27 mouse cellular contexts compared by ENCODE assay signal in the genomic region with DNA sequence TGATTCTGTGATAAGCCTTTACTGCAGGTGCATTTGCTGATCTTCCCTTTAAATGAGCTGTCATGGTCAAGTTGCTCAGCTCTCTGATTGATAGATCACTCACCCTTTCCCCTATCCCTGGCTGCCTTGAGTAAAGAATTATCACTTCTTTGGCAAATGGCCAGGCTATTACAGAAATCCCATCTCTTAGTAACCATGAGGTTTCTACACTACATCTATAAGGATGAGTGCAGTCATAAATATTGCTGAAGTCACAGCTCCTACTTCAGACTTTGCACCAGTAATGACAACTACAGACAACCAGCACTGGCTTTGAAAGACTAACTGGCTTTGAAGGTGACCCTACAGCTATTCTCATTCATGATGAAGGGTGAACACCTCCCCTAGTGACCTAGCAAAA.
DNase-seq lines count a peak whose midpoint lies in the region; ATAC-seq and TF ChIP-seq lines count a peak whose summit lies in the region.
"Had no signal": no experiment of that assay in that cellular context is flagged by ENCODE, and none has a peak within 500 bp of the region (broad histone marks: within the 10 kb centered on the region; RNA-seq: fewer than 3 reads in every experiment).

No protein-coding gene starts in this region.

- DNase-seq in hindbrain, embryonic 10.5 days (ENCODE audit: low spot score): no peak
- no peak for DNase-seq in liver, postnatal 0 days
- DNase-seq: adrenal gland, adult 8-10 months; adrenal gland, postnatal 25 days; cerebellum, adult 11-12 months; cerebellum, adult 8-10 months; cerebellum, postnatal 10 days; cerebellum, postnatal 36 days; embryo, embryonic 11 days; gastrocnemius, postnatal 10 days; gastrocnemius, postnatal 36 days; heart, adult 2 months; heart, postnatal 14 days; heart, postnatal 4 days had no signal

- no peak for TF ChIP-seq CTCF in liver, postnatal 0 days (IDR thresholded peaks at IDR 0.05; ENCODE audit: low read depth)

- no peak overlapping the region for H3K4me2 ChIP-seq in hindbrain, embryonic 13.5 days
- H3K4me2 ChIP-seq in intestine, embryonic 15.5 days (replicated peaks): no peak overlapping the region
- H3K4me2 ChIP-seq in neural tube, embryonic 13.5 days: no peak overlapping the region
- no peak overlapping the region for H3K4me2 ChIP-seq in liver, postnatal 0 days (ENCODE audit: low read depth, low read length)
- H3K4me2 ChIP-seq in midbrain, embryonic 15.5 days: no peak overlapping the region
- H3K4me2 ChIP-seq: embryonic facial prominence, embryonic 13.5 days; forebrain, embryonic 12.5 days; forebrain, embryonic 15.5 days; heart, embryonic 13.5 days; hindbrain, embryonic 12.5 days had no signal

- no peak overlapping the region for H3K27ac ChIP-seq in hindbrain, embryonic 13.5 days
- H3K27ac ChIP-seq in hindbrain, embryonic 10.5 days: no peak overlapping the region
- no peak overlapping the region for H3K27ac ChIP-seq in intestine, embryonic 15.5 days
- H3K27ac ChIP-seq in neural tube, embryonic 13.5 days (replicated peaks): no peak overlapping the region
- H3K27ac ChIP-seq in liver, postnatal 0 days (ENCODE audit: low read depth): no peak overlapping the region
- no peak overlapping the region for H3K27ac ChIP-seq in midbrain, embryonic 15.5 days
- H3K27ac ChIP-seq: embryonic facial prominence, embryonic 10.5 days; embryonic facial prominence, embryonic 13.5 days; forebrain, embryonic 12.5 days; forebrain, embryonic 15.5 days; heart, adult 2 months; heart, embryonic 10.5 days; heart, embryonic 13.5 days; hindbrain, embryonic 12.5 days had no signal

- no peaks in the 10 kb centered on the region for H3K36me3 ChIP-seq in hindbrain, embryonic 13.5 days
- no peaks in the 10 kb centered on the region for H3K36me3 ChIP-seq in hindbrain, embryonic 10.5 days
- H3K36me3 ChIP-seq in intestine, embryonic 15.5 days: no peaks in the 10 kb centered on the region
- H3K36me3 ChIP-seq in neural tube, embryonic 13.5 days: no peaks in the 10 kb centered on the region
- H3K36me3 ChIP-seq in liver, postnatal 0 days (replicated peaks; ENCODE audit: insufficient read depth, low read length): no peaks in the 10 kb centered on the region
- no peaks in the 10 kb centered on the region for H3K36me3 ChIP-seq in midbrain, embryonic 15.5 days (replicated peaks)
- H3K36me3 ChIP-seq: embryonic facial prominence, embryonic 10.5 days; embryonic facial prominence, embryonic 13.5 days; forebrain, embryonic 12.5 days; forebrain, embryonic 15.5 days; heart, embryonic 10.5 days; heart, embryonic 13.5 days; hindbrain, embryonic 12.5 days had no signal

- no peak for TF ChIP-seq EP300 in liver, postnatal 0 days (IDR thresholded peaks at IDR 0.05; ENCODE audit: low read depth)

- no peak overlapping the region for H3K9ac ChIP-seq in hindbrain, embryonic 13.5 days
- no peak overlapping the region for H3K9ac ChIP-seq in intestine, embryonic 15.5 days
- no peak overlapping the region for H3K9ac ChIP-seq in neural tube, embryonic 13.5 days
- H3K9ac ChIP-seq in liver, postnatal 0 days (replicated peaks): no peak overlapping the region
- no peak overlapping the region for H3K9ac ChIP-seq in midbrain, embryonic 15.5 days
- H3K9ac ChIP-seq: embryonic facial prominence, embryonic 13.5 days; forebrain, embryonic 12.5 days; forebrain, embryonic 15.5 days; heart, embryonic 13.5 days; hindbrain, embryonic 12.5 days had no signal

- H3K4me3 ChIP-seq in hindbrain, embryonic 13.5 days: no peak overlapping the region
- no peak overlapping the region for H3K4me3 ChIP-seq in hindbrain, embryonic 10.5 days
- H3K4me3 ChIP-seq in intestine, embryonic 15.5 days (replicated peaks): no peak overlapping the region
- no peak overlapping the region for H3K4me3 ChIP-seq in neural tube, embryonic 13.5 days
- no peak overlapping the region for H3K4me3 ChIP-seq in liver, postnatal 0 days (ENCODE audit: low read depth, low read length)
- H3K4me3 ChIP-seq in midbrain, embryonic 15.5 days: no peak overlapping the region
- H3K4me3 ChIP-seq: embryonic facial prominence, embryonic 10.5 days; embryonic facial prominence, embryonic 13.5 days; erythroblast, embryonic 14.5 days; forebrain, embryonic 12.5 days; forebrain, embryonic 15.5 days; heart, adult 2 months; heart, embryonic 10.5 days; heart, embryonic 13.5 days; hindbrain, embryonic 12.5 days had no signal

- 0 out of 2 replicates have a peak, but pooled peaks have one; percentile 13 for ATAC-seq in hindbrain, embryonic 13.5 days (ENCODE audit: low FRiP score)
- ATAC-seq in intestine, embryonic 15.5 days: peak; percentile 20; the same call in 1 of the 2 replicates
- ATAC-seq in neural tube, embryonic 13.5 days (ENCODE audit: low read depth): peak; percentile 77
- ATAC-seq in liver, postnatal 0 days: no peak
- no peak for ATAC-seq in midbrain, embryonic 15.5 days (replicated peaks)
- ATAC-seq: activated CD4-positive, CD25-positive, alpha-beta regulatory T cell, adult 4 months; forebrain, embryonic 15.5 days had no signal

- H3K9me3 ChIP-seq in hindbrain, embryonic 13.5 days: no peaks in the 10 kb centered on the region
- H3K9me3 ChIP-seq in hindbrain, embryonic 10.5 days: no peaks in the 10 kb centered on the region
- no peaks in the 10 kb centered on the region for H3K9me3 ChIP-seq in intestine, embryonic 15.5 days
- no peaks in the 10 kb centered on the region for H3K9me3 ChIP-seq in neural tube, embryonic 13.5 days
- no peaks in the 10 kb centered on the region for H3K9me3 ChIP-seq in liver, postnatal 0 days (ENCODE audit: low read length)
- no peaks in the 10 kb centered on the region for H3K9me3 ChIP-seq in midbrain, embryonic 15.5 days
- H3K9me3 ChIP-seq: embryonic facial prominence, embryonic 10.5 days; embryonic facial prominence, embryonic 13.5 days; forebrain, embryonic 12.5 days; forebrain, embryonic 15.5 days; heart, embryonic 10.5 days; heart, embryonic 13.5 days; hindbrain, embryonic 12.5 days had no signal

- no peaks in the 10 kb centered on the region for H3K4me1 ChIP-seq in hindbrain, embryonic 13.5 days (replicated peaks)
- no peaks in the 10 kb centered on the region for H3K4me1 ChIP-seq in hindbrain, embryonic 10.5 days (replicated peaks)
- H3K4me1 ChIP-seq in intestine, embryonic 15.5 days (replicated peaks): no peaks in the 10 kb centered on the region
- H3K4me1 ChIP-seq in neural tube, embryonic 13.5 days (replicated peaks): no peaks in the 10 kb centered on the region
- no peaks in the 10 kb centered on the region for H3K4me1 ChIP-seq in liver, postnatal 0 days (ENCODE audit: insufficient read depth)
- no peaks in the 10 kb centered on the region for H3K4me1 ChIP-seq in midbrain, embryonic 15.5 days
- H3K4me1 ChIP-seq: embryonic facial prominence, embryonic 10.5 days; embryonic facial prominence, embryonic 13.5 days; forebrain, embryonic 12.5 days; forebrain, embryonic 15.5 days; heart, embryonic 10.5 days; heart, embryonic 13.5 days; hindbrain, embryonic 12.5 days had no signal

- no peaks in the 10 kb centered on the region for H3K27me3 ChIP-seq in hindbrain, embryonic 13.5 days
- no peaks in the 10 kb centered on the region for H3K27me3 ChIP-seq in hindbrain, embryonic 10.5 days (ENCODE audit: insufficient read depth, poor library complexity, severe bottlenecking)
- H3K27me3 ChIP-seq in intestine, embryonic 15.5 days (replicated peaks): no peaks in the 10 kb centered on the region
- H3K27me3 ChIP-seq in neural tube, embryonic 13.5 days: no peaks in the 10 kb centered on the region
- H3K27me3 ChIP-seq in liver, postnatal 0 days (ENCODE audit: insufficient read depth, low read length): no peaks in the 10 kb centered on the region
- H3K27me3 ChIP-seq in midbrain, embryonic 15.5 days (replicated peaks): no peaks in the 10 kb centered on the region
- H3K27me3 ChIP-seq: embryonic facial prominence, embryonic 13.5 days; forebrain, embryonic 12.5 days; forebrain, embryonic 15.5 days; heart, embryonic 13.5 days; hindbrain, embryonic 12.5 days had no signal

Comparison
In these comparisons a context has a peak if more than half of its experiments do, and no peak if none do; other contexts are left out.
1. ATAC-seq: peak in hindbrain, embryonic 13.5 days (single experiment), intestine, embryonic 15.5 days (single experiment) and neural tube, embryonic 13.5 days (single experiment); none in liver, postnatal 0 days (single experiment) and midbrain, embryonic 15.5 days (single experiment).